Mouse (Mus musculus) urinary bladder, postnatal 36 days (tissue): Measurements from ENCODE around the gene Fam136a.
"Not testable (repeated sequence)": the region's sequence is repeated elsewhere in the genome, so short reads cannot be mapped to it uniquely, and the experiment has no call there.

Source experiments
- DNase-seq, 2 experiments: peaks; one replicate each; pipeline ENCODE4 v3.0.0; 2022; ENCODE audit warnings: low spot score in 2 of 2, mixed read lengths in 1 of 2

Gene Fam136a

GRCm38 (mm10) chr6:86366125-86366852 is 843 bp downstream of the Fam136a start:
- peak; percentile 18 to 31 for DNase-seq

- DNase-seq = no peak
These were observed 1.4 kb downstream of the Fam136a start for GRCm38 (mm10) chr6:86366853-86367249.

GRCm38 (mm10) chr6:86368479-86368878 is 3.0 kb downstream of the Fam136a start:
- DNase-seq = no peak

- no peak for DNase-seq
These were observed 4.8 kb downstream of the Fam136a start for GRCm38 (mm10) chr6:86370093-86370713.

- DNase-seq = no peak
These were observed 5.4 kb downstream of the Fam136a start, which contains the start of gene Snrpg for GRCm38 (mm10) chr6:86370764-86371339. Snrpg (plus strand) TSS chr6:86371304.

- peak; percentile 91 to 96 for DNase-seq
These were observed 6.0 kb downstream of the Fam136a start for GRCm38 (mm10) chr6:86371340-86371911.

GRCm38 (mm10) chr6:86371950-86372516 is 6.6 kb downstream of the Fam136a start:
- DNase-seq = no peak

GRCm38 (mm10) chr6:86373556-86373955 is 8.1 kb downstream of the Fam136a start:
- no peak for DNase-seq

- DNase-seq = no peak
These were observed 12.9 kb downstream of the Fam136a start for GRCm38 (mm10) chr6:86378341-86378740.

- DNase-seq = not testable (repeated sequence)
These were observed 14.7 kb downstream of the Fam136a start for GRCm38 (mm10) chr6:86380112-86380511.

- DNase-seq = no peak
These were observed 17.1 kb downstream of the Fam136a start for GRCm38 (mm10) chr6:86382551-86382950.

GRCm38 (mm10) chr6:86383370-86383769 is 17.9 kb downstream of the Fam136a start:
- DNase-seq = no peak

- no peak for DNase-seq
These were observed 19.2 kb downstream of the Fam136a start for GRCm38 (mm10) chr6:86384692-86385091.

GRCm38 (mm10) chr6:86385362-86386104 is 20.1 kb downstream of the Fam136a start:
- no peak for DNase-seq

GRCm38 (mm10) chr6:86387313-86387712 is 21.9 kb downstream of the Fam136a start:
- no peak for DNase-seq

- DNase-seq = no peak
These were observed 23.0 kb downstream of the Fam136a start for GRCm38 (mm10) chr6:86388461-86388860.

GRCm38 (mm10) chr6:86391326-86391725 is 25.9 kb downstream of the Fam136a start:
- DNase-seq = no peak

GRCm38 (mm10) chr6:86393187-86393586 is 27.7 kb downstream of the Fam136a start:
- DNase-seq = no peak

- no peak for DNase-seq
These were observed 28.8 kb downstream of the Fam136a start for GRCm38 (mm10) chr6:86394078-86394720.

- DNase-seq = peak in 1 of 2 experiments; percentile 54
These were observed 29.6 kb downstream of the Fam136a start for GRCm38 (mm10) chr6:86395021-86395420.

- DNase-seq = no peak
These were observed 30.5 kb downstream of the Fam136a start for GRCm38 (mm10) chr6:86395969-86396368.
